Mouse (Mus musculus): Measurements from ENCODE around the gene Folr2. TPM values are rescaled to one million over a fixed set of nuclear protein-coding genes. Genes with fewer than 3 reads are reported as not detected.
A peak's percentile ranks its signal among the peaks of the same experiment; 100 is the strongest.

Gene Folr2
- total RNA-seq, 4 experiments from 2014 or later: 3.1 to 5.9 (median 4.3) TPM

DNA sequence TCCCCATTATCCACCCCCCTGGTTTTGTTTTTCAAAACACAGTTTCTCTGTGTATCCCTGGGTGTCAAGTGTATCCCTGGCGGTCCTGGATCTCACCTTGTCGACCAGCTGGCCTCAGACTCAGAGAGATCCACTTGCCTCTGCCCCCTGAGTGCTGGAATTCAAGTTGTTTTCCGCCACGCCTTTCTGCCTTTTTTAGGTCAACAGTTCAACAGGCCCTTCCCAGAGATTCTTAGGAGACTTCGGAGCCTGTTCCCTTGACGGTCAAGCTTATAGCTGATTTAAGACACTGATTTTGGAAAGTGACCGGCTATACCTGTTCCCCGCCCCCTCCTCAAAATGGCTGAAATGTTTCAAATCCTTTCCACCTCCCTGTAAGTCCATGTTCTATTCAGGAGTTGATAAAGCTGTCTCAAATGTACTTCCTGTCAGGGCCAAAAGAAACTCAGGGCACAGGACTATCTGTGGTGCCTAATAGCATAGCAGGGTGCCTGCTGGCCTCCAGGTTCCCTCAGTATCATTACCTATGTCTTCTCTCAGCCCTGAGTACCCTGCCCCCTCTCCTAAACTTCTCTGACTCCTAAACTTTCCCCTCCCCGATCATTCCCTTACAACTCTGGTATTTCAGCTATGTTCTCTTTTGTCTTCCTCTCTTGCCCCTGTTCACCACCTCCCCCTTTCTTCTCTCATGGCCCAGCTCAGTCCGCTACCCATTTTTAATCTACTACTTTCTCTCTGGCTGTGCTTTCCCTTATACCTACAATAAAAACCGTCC is 9.7 kb upstream of the Folr2 start:
- DNase-seq (ENCODE audit: low spot score): no peak

DNA sequence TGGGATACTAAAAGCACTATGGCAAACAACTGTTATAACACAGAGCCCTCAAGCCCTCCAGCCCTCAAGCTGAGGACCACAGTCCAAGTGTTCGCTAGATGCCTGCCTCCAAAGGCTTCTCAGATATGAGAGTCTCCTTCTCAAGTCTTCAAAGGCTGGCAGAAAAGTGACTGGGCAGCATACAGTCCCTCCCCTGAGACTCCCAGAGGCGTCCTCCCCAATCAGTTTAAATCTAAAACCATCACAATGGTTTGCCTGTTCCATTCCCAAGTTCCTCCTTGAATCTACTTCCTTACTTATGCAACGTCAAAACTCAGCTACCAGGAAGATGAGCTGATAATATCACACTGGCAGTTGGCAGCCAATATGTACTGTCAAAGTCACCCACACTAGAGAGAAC is 6.4 kb upstream of the Folr2 start, which contains the start of gene Anapc15:
TSS of gene Anapc15 (plus strand) at position 301 of the 400 bp plus-strand sequence.
- DNase-seq (ENCODE audit: low spot score): no peak

GRCm38 (mm10) chr7:101862291-101862690 is 5.3 kb upstream of the Folr2 start:
- DNase-seq (ENCODE audit: low spot score): no peak

GRCm38 (mm10) chr7:101860978-101861377 is 4.0 kb upstream of the Folr2 start:
- DNase-seq (ENCODE audit: low spot score): no peak

- DNase-seq (ENCODE audit: low spot score): no peak
Measured at GRCm38 (mm10) chr7:101858362-101858761, 1.4 kb upstream of the Folr2 start.

DNA sequence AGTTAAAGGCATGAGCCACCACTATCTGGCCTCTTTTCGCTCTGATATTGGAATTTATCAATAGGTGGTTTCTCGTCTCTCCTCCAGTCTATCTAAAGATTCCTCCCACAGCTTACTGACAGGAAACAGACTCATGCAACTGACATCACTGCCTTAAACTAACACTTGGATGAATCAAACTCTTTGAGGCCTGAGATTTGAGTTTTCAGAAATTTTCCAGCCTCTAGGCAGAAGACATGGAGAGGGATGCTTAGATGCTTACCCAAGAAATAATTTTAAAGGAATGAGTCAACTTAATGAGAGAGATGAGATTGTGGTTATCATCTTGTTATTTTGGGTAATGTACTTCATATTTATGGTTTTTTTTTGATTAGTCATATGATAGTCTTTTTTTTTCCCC is 3.2 kb downstream of the Folr2 start:
- no peak for DNase-seq (ENCODE audit: low spot score)

- no peak for DNase-seq (ENCODE audit: low spot score)
Measured at GRCm38 (mm10) chr7:101852846-101853245, 4.1 kb downstream of the Folr2 start.

DNA sequence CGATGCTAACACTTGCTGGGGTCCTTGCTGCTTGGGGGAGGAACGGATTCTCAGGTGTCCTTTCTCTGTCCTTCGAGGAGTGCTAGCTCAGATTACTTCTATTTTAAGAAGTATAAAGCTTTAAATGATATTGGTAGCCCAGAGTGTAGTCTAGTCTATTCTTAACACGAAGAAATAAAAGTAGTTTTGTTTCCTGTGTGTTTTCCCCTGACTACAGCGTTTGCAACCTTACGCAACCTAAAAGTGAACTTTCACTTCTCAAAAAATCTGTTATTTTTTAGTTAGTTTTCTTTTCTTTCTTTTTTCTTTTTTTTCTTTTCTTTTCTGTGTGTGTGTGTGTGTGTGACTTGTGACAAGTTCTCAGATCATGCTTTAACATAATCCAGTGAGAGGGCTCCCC is 5.3 kb downstream of the Folr2 start:
- no peak for DNase-seq (ENCODE audit: low spot score)

- no peak for DNase-seq (ENCODE audit: low spot score)
Measured at GRCm38 (mm10) chr7:101847934-101848333, 9.1 kb downstream of the Folr2 start.

- DNase-seq (ENCODE audit: low spot score): no peak
Measured at GRCm38 (mm10) chr7:101844186-101844585, 12.8 kb downstream of the Folr2 start.

GRCm38 (mm10) chr7:101837606-101838471 is 19.2 kb downstream of the Folr2 start, which contains the start of gene Inppl1:
Gene Inppl1, minus strand, starts transcription at chr7:101838229.
- peak; percentile 94 for DNase-seq (ENCODE audit: low spot score)

DNA sequence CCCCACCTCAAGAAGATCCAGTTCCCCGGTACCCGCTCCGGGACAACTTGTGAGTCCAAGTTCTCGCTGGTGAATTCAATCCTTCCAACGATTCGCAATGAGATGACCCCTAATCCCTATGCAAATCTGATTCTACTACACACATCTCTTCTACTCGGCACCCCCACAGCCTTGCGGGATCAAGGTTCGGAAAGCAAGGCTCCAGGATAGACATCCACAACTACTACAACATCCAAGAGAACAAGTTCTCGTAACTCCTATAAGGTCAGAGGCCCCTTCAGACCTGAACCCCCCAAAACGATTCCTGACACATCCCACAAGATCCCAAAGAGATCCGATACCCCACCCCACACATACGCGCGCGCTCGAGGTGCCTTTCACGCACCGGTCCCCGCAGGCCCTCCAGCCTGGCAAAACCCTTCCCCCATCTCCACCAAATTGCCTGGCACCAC is 19.8 kb downstream of the Folr2 start:
- no peak for DNase-seq (ENCODE audit: low spot score)

- no peak for DNase-seq (ENCODE audit: low spot score)
Measured at GRCm38 (mm10) chr7:101836271-101837153, 20.5 kb downstream of the Folr2 start.

DNA sequence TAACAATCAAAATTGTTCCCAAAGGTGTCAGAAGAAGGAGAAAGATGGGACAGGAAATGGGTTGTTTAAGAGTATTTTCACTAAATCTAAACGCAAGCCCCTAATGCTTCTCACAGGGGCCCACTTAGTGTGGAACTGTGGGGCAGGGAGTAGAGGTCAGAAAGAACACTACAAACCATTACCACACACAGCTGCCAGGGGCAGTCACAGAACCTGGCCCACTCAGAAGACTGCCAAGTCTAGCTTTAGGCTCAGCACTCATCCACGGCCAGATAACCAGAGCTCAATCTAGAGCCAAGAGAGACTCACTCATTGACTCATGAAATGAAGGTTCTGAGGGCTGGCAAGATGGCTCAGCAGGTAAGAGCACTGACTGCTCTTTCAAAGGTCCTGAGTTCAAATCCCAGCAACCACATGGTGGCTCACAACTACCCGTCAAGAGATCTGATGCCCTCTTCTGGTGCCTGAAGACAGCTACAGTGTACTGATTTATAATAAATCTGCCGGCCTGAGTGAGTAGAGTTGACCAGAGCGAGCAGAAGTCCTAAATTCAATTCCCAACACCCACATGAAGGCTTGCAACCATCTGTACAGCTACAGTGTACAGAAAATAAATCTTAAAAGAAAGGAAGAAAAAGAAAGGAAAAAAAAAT is 21.4 kb downstream of the Folr2 start:
- DNase-seq (ENCODE audit: low spot score): no peak

DNA sequence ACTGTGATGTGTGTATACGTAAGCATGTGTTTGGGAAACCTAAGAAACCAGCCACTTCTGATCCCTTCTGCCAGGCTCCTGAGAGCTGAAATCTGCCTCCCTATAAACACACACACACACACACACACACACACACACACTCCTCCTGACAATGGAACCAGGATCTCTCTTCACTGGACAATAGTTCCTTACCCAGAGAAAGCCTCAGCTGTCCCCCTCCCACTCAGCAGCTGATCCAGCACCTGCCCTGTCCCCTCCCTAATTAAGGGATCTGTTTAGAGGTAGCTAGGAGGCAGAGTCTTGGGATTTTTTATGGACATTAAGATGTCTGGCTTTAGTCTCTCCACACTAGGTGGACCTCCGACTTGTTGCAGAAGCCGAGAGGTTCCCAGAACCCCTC is 22.1 kb downstream of the Folr2 start:
- no peak for DNase-seq (ENCODE audit: low spot score)

DNA sequence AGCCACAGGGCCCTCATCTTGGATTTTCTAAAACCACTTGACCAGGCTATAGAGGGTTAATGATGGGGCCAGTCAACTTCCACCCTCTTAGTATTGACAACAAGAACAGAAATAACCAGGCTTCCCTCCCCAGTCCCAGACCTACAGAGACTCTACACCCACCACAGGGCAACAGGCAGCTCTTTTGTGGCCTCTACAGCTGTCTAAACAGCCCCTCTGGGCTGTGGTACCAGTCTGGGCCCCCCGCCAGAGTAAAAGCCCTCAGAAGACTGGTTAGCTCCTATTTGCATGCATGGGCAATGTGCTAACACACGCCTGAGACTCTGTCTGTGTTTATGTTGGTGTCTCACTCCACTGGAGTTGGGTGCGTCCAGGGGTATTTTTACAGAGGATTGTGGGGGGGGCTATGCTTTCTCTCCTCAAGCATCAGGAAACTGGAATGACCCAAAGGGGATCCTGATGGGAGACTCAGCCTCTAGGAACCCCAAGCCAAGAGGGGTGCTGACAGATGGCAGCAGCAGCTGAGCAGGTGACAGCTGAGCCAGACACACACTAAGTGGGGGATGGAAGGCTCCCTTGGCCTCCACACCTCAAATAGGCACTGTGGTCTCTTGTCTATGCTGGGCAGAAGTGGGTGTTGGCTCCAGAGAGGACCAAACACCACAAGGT is 22.9 kb downstream of the Folr2 start:
- no peak for DNase-seq (ENCODE audit: low spot score)

DNA sequence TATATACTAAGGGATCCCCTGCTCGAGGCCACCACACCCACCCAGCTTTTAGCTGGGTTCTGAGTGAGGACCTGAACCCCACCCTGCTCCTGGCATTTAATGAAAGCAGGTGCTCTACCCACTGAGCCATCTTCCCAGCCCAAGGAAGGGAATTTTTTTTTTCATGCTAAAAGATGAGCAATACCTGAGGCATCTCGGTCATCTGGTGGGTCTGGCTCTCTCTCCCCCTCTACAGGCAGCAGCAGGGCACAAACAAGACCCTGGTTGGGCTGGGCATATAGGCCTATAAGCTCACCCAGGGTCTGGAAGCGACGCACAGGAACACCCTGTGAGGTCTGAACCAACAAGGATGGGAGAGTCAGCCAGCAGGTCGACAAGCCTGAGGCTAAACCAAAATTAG is 23.6 kb downstream of the Folr2 start:
- no peak for DNase-seq (ENCODE audit: low spot score)

DNA sequence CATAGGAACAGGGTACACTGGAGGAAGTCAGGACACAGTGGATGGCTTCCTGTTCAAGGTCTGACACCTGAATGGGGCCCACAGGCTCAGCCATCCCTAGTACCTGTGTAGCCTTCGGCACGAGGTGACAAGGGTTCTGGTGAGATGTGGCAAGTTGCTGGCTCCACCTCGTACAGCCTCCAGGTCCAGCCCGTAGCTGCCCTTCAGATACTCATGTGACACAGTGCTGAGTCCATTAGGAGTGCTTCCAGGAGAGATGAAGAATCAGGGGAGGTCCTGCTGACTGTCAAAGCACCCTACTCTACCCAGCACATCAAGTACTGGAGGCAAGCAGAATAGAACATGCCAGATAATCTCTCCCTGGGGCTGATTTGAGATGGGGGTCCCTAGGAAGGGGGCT is 24.6 kb downstream of the Folr2 start:
- DNase-seq (ENCODE audit: low spot score): no peak

DNA sequence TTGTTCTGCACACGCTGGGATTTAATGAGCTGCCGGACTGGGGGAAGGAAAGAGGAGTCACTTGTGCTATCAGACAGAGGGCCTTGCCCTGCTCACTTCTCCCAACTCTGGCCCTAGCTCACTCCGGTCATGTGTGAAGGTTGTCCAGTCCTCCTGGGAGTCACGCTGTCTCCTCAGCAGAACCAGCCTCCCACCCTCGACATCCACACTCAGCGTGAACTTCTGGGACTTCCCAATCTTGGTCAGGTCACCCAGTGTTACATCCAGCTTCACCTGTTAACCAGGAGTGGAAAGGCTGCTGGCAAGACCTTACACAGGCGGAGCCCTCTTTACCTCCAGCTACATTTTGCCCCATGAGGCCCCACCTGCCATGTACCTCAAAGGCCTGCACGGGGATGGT is 25.6 kb downstream of the Folr2 start:
- DNase-seq (ENCODE audit: low spot score): no peak

GRCm38 (mm10) chr7:101830373-101830772 is 26.6 kb downstream of the Folr2 start:
- DNase-seq (ENCODE audit: low spot score): no peak
